Mouse (Mus musculus) common myeloid progenitor, adult 5-6 weeks (primary cell): ENCODE measurements around the gene Hoxd13. TPM values are rescaled to one million over a fixed set of nuclear protein-coding genes. Genes with fewer than 3 reads are reported as not detected.

ENCODE experiments used
- ATAC-seq: replicated peaks from 2 replicates; pipeline ENCODE4 v1.8.0; 2016; ENCODE audit warnings: low read depth, mild to moderate bottlenecking, moderate TSS enrichment, inconsistent platforms; ENCODE audit not compliant: poor library complexity, severe bottlenecking
- total RNA-seq: library from RNA; stranded (forward); fragments of 200-1000, 187-1606 nt; gene quantifications from 2 replicates; pipeline ENCODE4 v1.2.3, GENCODE M21; 2017

The Hoxd13 gene
- total RNA-seq, 1 experiment from 2014 or later = not detected

DNA sequence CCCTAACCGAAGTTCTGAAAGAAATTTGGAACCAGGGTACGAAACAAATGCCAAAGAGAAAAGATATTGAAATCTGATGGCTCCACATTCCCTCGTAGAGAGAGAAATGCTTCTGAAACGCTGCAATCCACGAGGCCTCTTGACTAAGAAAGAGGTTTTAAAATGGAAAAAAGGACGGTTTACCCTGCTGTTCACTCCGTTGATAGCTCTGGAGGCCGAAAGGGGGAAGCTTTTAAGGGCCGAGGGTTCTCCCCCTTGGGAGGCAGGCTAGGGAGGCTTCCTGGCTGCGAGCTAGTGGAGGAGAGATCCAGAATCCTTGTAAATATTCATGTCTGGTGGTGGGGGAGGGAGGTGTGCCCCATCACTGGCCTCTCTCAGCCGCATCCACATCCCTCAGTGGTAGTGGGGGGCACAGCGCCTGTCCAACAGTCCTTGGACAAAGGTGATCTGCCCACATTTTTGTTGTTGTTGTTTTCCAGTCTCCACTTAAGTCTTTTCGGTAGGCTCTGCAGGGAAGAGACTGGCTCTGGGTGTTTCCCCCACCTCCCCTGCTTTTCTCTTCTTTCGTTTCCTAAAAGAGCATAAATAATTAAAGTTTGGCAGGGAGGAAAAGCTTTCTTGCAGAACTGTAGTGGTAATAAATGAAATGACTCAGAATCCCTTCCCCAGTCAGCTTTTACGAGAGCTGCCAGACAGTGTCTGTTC, 10.9 kb downstream of the Hoxd13 start, which contains the start of gene Hoxd11:
Hoxd11 (plus strand) TSS at position 667 of the 705 bp plus-strand sequence.
- no peak for ATAC-seq

DNA sequence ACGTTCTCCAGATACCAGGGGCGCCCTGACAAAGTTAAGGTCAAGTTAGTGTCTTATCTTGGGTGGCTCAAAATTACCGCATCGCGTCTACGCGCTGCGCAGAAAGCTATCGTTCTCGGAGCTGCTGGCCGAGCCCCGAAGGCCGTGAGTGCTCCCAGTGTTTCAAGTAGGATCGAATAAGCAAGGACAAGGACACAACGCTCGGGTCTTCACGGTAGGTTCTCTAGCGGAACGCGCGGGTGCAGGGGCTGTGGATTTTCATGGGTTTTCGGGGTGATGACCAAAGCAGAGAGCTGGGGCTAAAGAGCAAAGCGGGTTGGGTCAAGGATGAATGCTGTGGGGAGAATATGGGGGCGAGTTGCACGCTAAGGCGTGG, 11.5 kb downstream of the Hoxd13 start:
- peak; percentile 40; the same call in 1 of the 2 replicates for ATAC-seq

DNA sequence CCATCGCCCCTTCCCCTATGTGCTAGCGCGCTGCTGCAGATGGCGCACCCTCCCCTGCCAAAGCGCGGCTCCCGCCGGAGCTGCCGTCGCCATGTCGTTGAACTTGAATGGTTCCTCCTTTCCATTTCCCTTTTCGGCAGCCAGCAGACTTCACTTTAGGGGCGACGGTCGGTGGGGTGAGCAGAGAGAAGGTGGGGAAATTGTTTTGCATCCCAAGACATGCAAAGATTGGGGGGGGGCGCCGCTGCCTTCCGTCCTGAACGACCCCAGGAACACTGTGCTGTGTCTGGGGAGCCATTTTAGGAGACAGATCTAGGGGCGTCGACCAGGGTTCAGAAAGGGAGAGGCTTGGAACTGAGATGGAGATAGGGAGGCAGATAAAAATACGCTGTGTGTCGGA, 11.9 kb downstream of the Hoxd13 start:
- peak; percentile 52; the same call in 1 of the 2 replicates for ATAC-seq

GRCm38 (mm10) chr2:74680561-74681398, 12.7 kb downstream of the Hoxd13 start:
- no peak for ATAC-seq

- no peak for ATAC-seq
These were observed 13.8 kb downstream of the Hoxd13 start for GRCm38 (mm10) chr2:74681594-74682531.

DNA sequence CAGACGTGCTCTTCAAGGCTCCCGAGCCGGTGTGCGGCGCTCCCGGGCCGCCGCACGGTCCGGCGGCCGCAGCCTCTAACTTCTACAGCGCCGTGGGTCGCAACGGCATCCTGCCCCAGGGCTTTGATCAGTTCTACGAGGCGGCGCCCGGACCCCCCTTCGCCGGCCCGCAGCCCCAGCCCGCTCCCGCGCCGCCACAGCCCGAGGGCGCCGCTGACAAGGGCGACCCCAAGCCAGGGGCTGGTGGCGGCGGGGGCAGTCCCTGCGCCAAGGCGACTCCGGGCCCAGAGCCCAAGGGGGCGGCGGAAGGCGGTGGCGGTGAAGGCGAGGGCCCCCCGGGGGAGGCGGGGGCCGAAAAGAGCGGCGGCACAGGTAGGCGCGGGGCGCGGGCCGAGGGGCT, 14.7 kb downstream of the Hoxd13 start:
- no peak for ATAC-seq

- ATAC-seq = no peak
These were observed 15.4 kb downstream of the Hoxd13 start for GRCm38 (mm10) chr2:74683471-74683951.

DNA sequence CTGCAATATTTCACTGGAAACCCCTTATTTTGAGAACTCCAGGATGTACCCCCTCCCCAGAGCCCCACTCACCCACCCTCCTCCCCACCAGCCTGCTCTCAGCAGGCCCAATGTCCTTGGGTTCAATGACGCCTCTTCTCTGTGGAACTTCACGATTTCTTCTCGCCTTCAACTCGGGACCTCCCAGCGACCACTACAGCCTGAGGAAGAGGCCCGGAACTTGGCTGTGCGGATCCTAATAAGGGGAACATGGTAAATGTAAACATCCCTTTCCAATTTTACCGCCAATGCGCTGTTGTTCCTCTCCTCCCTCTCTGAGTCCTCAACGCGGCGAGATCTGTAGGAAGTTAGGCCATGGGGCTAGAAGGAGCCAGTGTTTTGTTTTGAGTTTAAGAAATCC, 16.0 kb downstream of the Hoxd13 start:
- ATAC-seq = no peak

GRCm38 (mm10) chr2:74685059-74685603, 17.0 kb downstream of the Hoxd13 start:
- ATAC-seq = no peak

DNA sequence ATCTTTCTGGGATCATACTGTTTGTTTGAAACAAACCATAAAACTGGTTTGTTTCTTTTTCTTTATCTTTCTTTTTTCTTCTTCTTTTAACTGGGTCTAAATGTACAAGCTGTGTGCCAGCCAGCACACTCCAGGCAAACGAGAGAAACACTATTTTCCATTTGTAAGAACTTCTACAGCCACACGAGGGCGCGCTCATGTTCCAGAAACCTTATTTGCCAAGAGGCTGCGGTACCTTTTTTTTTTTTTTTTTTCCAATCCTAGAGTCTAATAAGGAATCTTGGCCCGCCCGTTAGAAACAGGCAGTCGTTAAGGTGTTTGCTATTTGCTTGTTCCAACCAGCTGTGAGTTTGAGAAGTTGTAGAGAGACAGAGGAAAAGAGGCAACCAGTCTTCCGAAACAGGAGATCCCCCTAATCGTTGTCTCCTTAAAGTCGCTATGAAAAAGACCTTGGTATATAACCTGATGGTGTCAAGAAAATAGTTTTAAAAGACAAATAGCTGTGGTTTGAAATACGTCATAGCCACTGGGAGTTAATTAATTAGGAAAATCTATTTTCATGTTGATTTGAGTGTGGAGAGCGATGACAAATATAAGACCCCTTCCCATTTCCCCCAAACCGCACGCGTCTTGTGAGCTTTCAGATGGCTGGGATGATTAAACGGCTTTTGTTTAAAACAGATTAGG, 18.3 kb downstream of the Hoxd13 start:
- 0 out of 2 replicates have a peak, but pooled peaks have one; percentile 51 for ATAC-seq

DNA sequence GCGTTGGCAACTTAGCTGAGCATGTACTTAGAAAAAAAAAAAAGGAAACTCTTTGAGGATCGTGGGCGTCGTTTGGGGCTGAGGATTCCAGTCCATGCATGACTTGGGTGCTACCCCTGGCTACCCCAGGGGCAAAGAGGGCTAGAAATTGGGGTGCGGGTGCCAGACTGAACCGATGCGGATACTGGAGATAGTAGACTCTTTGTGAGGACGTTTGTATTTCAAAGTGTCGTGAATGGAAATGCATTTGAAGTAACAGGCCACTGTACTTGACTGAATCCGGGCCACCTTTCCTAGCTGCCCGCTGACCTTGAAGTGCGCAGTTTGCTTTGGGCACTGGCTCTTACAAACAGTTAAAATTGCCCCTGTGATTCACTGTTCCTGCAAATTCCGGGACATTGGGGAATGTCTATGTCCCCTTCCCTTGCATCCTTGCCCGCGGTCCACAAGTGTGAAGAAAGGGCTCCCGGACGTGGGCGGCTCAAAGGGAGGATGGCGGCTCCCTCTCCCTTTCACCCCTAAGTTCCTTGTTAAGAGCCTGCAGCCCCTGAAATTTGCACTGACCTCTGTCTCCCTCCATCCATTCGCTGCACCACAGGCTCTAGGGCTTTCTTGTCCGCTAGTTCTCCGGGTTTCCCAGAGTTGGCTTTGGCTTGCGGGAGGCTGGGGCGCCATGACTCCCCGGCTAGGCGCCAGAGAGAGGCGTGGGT, 19.0 kb downstream of the Hoxd13 start:
- no peak for ATAC-seq

- no peak for ATAC-seq
These were observed 19.8 kb downstream of the Hoxd13 start for GRCm38 (mm10) chr2:74687698-74688555.

DNA sequence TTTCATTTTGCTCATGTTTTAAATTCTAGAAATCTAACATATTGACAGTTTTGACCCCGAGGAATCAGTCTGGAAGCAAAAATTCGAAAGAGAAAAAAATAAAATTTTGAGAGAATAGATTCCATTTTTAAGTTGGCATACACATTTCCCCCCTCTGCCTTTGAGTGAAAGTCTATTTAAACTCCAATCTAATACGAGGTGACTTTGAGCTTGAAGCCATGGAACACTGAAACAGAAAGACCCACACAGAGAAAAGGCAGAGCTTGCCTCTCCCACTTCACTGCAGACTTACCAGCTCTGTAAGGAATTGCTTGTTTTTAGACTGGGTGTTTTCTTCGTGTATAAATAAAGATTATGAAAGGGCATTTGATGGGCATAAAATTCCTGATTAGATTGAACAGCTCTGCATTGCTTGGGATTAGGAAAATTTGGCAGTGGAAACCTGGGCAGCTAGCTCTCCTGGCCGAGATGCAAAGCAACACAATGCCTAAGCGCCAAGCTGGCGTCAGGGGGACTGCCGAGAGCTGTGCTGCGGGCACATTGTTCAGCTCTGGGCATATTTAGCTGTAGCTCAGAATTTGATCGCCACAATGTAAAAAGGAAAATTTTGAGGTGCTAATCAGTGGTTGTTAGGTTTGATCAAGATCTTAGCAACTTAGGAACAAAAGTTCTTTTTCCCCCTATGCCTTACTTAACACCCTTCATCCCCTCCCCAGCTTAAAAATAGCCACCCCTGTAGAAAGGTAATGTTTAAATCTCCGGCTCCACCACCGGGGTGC, 20.9 kb downstream of the Hoxd13 start:
- no peak for ATAC-seq

- ATAC-seq = peak; percentile 48
These were observed 21.6 kb downstream of the Hoxd13 start for GRCm38 (mm10) chr2:74689574-74690337.

DNA sequence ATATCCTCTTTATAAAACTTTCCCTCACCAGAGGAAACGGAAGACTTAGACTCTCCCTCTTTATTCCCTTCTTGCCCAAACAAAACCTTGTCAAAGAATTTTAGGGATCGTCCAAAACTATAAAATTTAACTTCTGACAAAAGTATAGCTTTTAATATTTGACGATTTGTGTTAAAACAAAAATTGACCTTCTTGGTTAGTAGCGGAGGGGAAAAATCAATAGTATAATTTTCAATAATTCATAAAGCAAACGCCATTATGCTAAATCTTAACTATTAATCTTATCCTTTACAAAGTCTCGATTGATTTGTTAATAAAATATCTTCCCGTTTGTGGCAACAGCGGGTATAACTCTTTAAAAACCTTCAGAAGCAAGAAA, 22.2 kb downstream of the Hoxd13 start:
- no peak for ATAC-seq
